Mouse (Mus musculus) lung, postnatal 0 days (tissue): Measurements from ENCODE around the gene Znrf4. TPM values are rescaled to one million over a fixed set of nuclear protein-coding genes. Genes with fewer than 3 reads are reported as not detected.
A peak's percentile ranks its signal among the peaks of the same experiment; 100 is the strongest.

ENCODE experiments used
- ATAC-seq: fragments of 200-750 bp; cut with Nextera tagmentation; 2 replicates; pipeline ENCODE4 v1.8.0; 2017; ENCODE audit warnings: moderate library complexity
- DNase-seq: peaks from one replicate; pipeline ENCODE4 v3.0.0-alpha.2; 2016; ENCODE audit warnings: low spot score
- H3K27ac ChIP-seq: fragments of 300-500 bp; sonication (generic); 2 replicates; pipeline ENCODE4 v1.5.1; 2014; ENCODE audit warnings: antibody characterized with exemption, mild to moderate bottlenecking, low read length, mixed read lengths
- H3K27me3 ChIP-seq: fragments of 300-500 bp; sonication (generic); replicated peaks from 2 replicates; pipeline ENCODE4 v1.6.1; 2014; ENCODE audit warnings: low read length, mixed read lengths; ENCODE audit not compliant: insufficient read depth
- H3K36me3 ChIP-seq: fragments of 300-500 bp; sonication (generic); 2 replicates; pipeline ENCODE4 v1.6.1; 2014; ENCODE audit warnings: low read length, mixed read lengths; ENCODE audit not compliant: insufficient read depth
- H3K4me1 ChIP-seq: fragments of 300-500 bp; sonication (generic); 2 replicates; pipeline ENCODE4 v1.6.1; 2014; ENCODE audit warnings: antibody characterized with exemption, low read depth, low read length, mixed read lengths; ENCODE audit not compliant: insufficient read depth
- H3K4me2 ChIP-seq: fragments of 300-500 bp; sonication (generic); replicated peaks from 2 replicates; pipeline ENCODE4 v1.6.1; 2014; ENCODE audit warnings: low read depth, mild to moderate bottlenecking, low read length, moderate library complexity, mixed read lengths
- H3K4me3 ChIP-seq: fragments of 300-500 bp; sonication (generic); 2 replicates; pipeline ENCODE4 v1.5.1; 2014; ENCODE audit warnings: low read depth, low read length
- H3K9ac ChIP-seq: fragments of 300-500 bp; sonication (generic); replicated peaks from 2 replicates; pipeline ENCODE4 v1.6.1; 2014; ENCODE audit warnings: low read depth, mild to moderate bottlenecking
- H3K9me3 ChIP-seq: fragments of 300-500 bp; sonication (generic); 2 replicates; pipeline ENCODE4 v1.6.1; 2016; ENCODE audit warnings: low read length, mixed read lengths
- CTCF ChIP-seq: IDR thresholded peaks from 2 replicates; pipeline ENCODE4 v1.5.1; 2016; ENCODE audit warnings: antibody characterized with exemption, mild to moderate bottlenecking
- EP300 ChIP-seq: IDR thresholded peaks from 2 replicates; pipeline ENCODE4 v1.6.1; 2016; ENCODE audit warnings: antibody characterized with exemption, mild to moderate bottlenecking, control low read depth
- WGBS: fragments of 180-500 bp; shearing (Covaris S2); extraction: QIAGEN DNeasy Blood & Tissue Kit; methylation state at CpG from one replicate; pipeline ENCODE4 v1.1.7; 2014; 5-methylcytosine and 5-hydroxymethylcytosine counted together
- polyA plus RNA-seq: library from polyadenylated mRNA; unstranded; fragments of >200 nt; fragmentation: Nextera tagmentation; extraction: Ambion mirVana; gene quantifications from 2 replicates; pipeline ENCODE4 v1.2.1, GENCODE M21; 2015

Gene Znrf4
- polyA plus RNA-seq, 1 experiment from 2014 or later: not detected

DNA sequence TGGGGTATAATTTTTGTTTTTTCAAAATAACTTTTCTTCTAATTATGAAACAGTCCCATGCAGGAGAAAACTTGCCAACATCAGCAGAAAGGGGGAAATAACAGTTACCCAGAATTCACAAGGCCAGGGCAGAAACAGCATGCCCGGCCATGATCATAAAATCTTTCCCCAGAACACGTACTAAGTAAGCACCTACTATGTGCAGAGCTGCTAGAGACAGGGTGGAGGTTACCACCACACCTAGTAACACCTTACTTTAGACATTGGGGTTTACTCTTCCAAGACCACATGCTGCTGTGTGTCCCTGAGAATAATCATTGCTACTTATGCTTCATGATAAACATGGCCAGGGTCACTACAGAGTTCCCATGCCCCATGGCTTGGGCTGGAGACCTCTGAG lies 47.9 kb downstream of the Znrf4 start:
- peaks cover 21% of the 10 kb centered on the region; the same call in 1 of the 2 replicates for H3K4me1 ChIP-seq
- TF ChIP-seq CTCF (no peak), EP300 (no peak)
- no peaks in the 10 kb centered on the region for H3K9me3 ChIP-seq
- H3K36me3 ChIP-seq: no peaks in the 10 kb centered on the region
- H3K4me3 ChIP-seq: no peak overlapping the region
- ATAC-seq (no peak), DNase-seq (no peak)
- 80% methylated on average over 2 of the region's 2 CpGs for WGBS
- no peak overlapping the region for H3K4me2 ChIP-seq
- no peaks in the 10 kb centered on the region for H3K27me3 ChIP-seq
- no peak overlapping the region for H3K9ac ChIP-seq
- 0 out of 2 replicates have a peak overlapping the region, but pooled peaks have one; percentile 44 for H3K27ac ChIP-seq

DNA sequence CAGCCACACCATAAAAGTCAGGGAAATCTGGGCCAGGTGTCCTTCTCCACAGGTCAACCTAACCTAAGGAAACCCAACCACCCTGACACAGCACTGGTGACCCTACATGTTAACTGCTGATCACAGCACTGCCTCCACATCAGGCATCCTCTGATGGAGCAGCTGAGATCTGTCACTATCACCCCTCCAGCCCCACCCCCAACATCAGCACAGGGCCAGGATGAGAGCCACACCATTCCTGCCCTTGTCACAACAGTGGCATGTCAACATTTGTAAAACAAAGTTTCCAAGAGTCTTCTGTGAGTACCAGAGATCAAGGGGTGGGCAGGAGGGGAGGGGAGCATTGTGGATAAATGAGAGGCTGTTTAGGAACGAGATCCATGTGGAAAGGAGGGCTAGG lies 48.7 kb downstream of the Znrf4 start:
- 22% methylated on average over 1 of the region's 1 CpGs for WGBS
- DNase-seq (peak; percentile 72), ATAC-seq (peak; percentile 6; the same call in 1 of the 2 replicates)
- H3K36me3 ChIP-seq: no peaks in the 10 kb centered on the region
- peaks cover 21% of the 10 kb centered on the region; the same call in 1 of the 2 replicates for H3K4me1 ChIP-seq
- TF ChIP-seq EP300: peak; percentile 75
- TF ChIP-seq CTCF: no peak
- H3K4me2 ChIP-seq: peak overlapping the region; percentile 92; the same call in 1 of the 2 replicates
- peak overlapping the region; percentile 55 for H3K27ac ChIP-seq
- H3K27me3 ChIP-seq: no peaks in the 10 kb centered on the region
- H3K9ac ChIP-seq: no peak overlapping the region
- H3K9me3 ChIP-seq: no peaks in the 10 kb centered on the region
- H3K4me3 ChIP-seq: no peak overlapping the region

DNA sequence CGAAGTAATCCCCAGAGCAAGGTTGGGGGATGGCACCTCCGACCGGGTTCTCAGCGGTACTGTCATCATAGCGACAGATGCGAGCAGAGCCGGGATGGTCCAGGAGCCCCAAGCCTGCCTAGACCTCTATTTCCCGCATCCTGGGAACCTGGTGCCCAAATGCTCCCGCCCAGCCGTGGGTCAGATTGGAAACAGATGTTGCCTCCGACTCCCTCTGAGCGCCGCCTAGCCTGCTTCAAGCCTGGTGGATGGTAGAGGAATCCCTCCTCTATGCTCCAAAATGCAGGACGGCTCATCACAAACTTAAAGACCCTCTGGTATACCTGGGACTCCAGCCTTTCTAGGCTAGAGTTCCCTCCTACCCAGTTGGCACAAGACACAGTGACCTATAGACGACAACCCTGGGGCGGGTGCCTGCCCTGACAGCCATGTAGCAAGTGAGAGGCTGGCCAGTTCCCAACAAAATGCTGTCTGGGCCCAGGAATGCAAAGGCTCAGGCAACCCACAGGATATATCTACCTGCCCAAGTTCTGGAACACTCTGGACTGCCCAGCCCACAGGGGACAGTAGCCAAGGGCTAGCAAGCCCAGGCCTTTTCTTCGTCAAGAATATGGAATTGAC lies 49.3 kb downstream of the Znrf4 start:
- peak; percentile 6 for ATAC-seq
- TF ChIP-seq EP300: no peak
- peak; percentile 36 for TF ChIP-seq CTCF
- Histone ChIP-seq H3K4me1 (peaks cover 21% of the 10 kb centered on the region; the same call in 1 of the 2 replicates), H3K9ac (no peak overlapping the region), H3K4me3 (peak overlapping the region; percentile 67), H3K27me3 (no peaks in the 10 kb centered on the region), H3K27ac (peak overlapping the region; percentile 55), H3K4me2 (peak overlapping the region; percentile 92), H3K9me3 (no peaks in the 10 kb centered on the region), H3K36me3 (no peaks in the 10 kb centered on the region)
- DNase-seq: no peak
- 6% methylated on average over 17 of the region's 17 CpGs for WGBS

DNA sequence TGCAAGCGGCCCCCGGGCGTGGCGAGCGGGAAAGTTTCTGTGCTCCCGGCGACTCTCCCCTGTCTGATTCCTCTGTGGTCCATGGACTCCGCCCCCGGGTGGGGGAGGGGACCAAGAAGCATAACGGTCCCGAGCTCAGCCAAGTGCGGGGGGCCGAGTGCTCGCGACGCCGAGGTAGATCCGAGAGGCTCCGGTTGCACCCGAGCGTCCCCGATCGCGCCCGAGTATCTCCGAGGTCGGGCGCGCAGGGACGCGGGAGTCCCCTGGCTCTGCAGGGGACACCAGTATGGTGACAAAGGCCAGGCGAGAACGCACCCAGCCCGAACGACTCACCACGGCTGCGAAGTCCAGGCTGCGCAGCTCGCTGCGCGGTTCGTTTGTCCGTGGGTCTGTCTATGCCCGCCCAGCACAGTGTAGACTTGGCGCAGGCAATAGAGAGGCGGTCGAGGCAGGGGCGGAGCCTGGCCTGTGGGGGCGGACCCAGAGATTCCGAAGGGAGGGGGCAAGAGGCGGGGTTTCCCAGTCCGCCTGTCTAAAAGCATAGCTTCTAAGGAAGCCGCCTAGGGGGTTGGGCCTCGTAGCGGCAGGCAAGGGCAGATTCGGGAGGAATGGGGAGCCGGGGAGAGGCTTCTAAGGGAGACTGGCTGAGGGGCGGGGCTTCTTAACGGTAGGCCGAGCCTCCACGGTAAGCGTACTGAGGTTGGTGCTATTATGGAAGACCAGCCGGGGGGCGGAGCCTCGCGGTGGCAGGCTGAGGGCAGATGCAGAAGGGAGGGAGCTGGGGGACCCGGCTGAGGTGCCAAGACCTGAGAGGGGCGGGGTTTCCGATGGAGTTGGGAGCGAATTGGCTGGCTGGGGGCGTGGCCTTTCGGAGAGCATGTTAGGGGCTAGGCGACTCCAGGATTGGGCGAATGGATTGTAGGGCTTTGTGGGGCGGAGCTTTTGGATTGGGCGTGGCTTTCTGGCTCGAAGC lies 50.2 kb downstream of the Znrf4 start:
- Histone ChIP-seq H3K4me1 (peaks cover 21% of the 10 kb centered on the region; the same call in 1 of the 2 replicates), H3K36me3 (no peaks in the 10 kb centered on the region), H3K4me3 (peak overlapping the region; percentile 67), H3K27ac (peak overlapping the region; percentile 55), H3K27me3 (no peaks in the 10 kb centered on the region), H3K4me2 (peak overlapping the region; percentile 92), H3K9ac (peak overlapping the region; percentile 17), H3K9me3 (no peaks in the 10 kb centered on the region)
- peak; percentile 91 for ATAC-seq
- TF ChIP-seq CTCF (no peak), EP300 (peak; percentile 25; the same call in 1 of the 2 replicates)
- peak; percentile 99 for DNase-seq
- under 1% methylated on average over 75 of the region's 77 CpGs for WGBS

Other genes starting within 250 kb of the Znrf4 start
- 3.5 and 4.1 TPM in 2 replicates for gene Ticam1, start 235.6 kb downstream of the Znrf4 start, polyA plus RNA-seq
- 95.3 and 99.3 TPM in 2 replicates for gene Plin3, start 219.6 kb downstream of the Znrf4 start, polyA plus RNA-seq
- not detected in 2 replicates for gene Arrdc5, start 212.1 kb downstream of the Znrf4 start, polyA plus RNA-seq
- gene Uhrf1, start 209.1 kb downstream of the Znrf4 start, polyA plus RNA-seq: 7.0 and 8.4 TPM in 2 replicates
- gene Kdm4b, start 186.4 kb downstream of the Znrf4 start, polyA plus RNA-seq: 19.7 and 22.4 TPM in 2 replicates
- 25.6 and 29.6 TPM in 2 replicates for gene Ptprs, start 35.9 kb downstream of the Znrf4 start, polyA plus RNA-seq
- 3.5 and 3.8 TPM in 2 replicates for gene Gm20219, start 42.0 kb upstream of the Znrf4 start, polyA plus RNA-seq
- gene Safb2, start 72.2 kb upstream of the Znrf4 start, polyA plus RNA-seq: 36.8 and 39.8 TPM in 2 replicates
- gene Safb, start 72.4 kb upstream of the Znrf4 start, polyA plus RNA-seq: 43.4 and 47.1 TPM in 2 replicates
- gene 2410015M20Rik, start 97.3 kb upstream of the Znrf4 start, polyA plus RNA-seq: 201 and 230 TPM in 2 replicates
- gene Rpl36, start 101.0 kb upstream of the Znrf4 start, polyA plus RNA-seq: 1,643 and 1,764 TPM in 2 replicates
- gene Lonp1, start 114.5 kb upstream of the Znrf4 start, polyA plus RNA-seq: 23.4 and 24.2 TPM in 2 replicates
- gene Catsperd, start 115.7 kb upstream of the Znrf4 start, polyA plus RNA-seq: 0.12 and 0.32 TPM in 2 replicates
- 42.6 and 44.8 TPM in 2 replicates for gene Ranbp3, start 160.9 kb upstream of the Znrf4 start, polyA plus RNA-seq
- gene Ndufa11, start 205.3 kb upstream of the Znrf4 start, polyA plus RNA-seq: 380 and 426 TPM in 2 replicates
- 17.2 and 17.5 TPM in 2 replicates for gene Vmac, start 205.6 kb upstream of the Znrf4 start, polyA plus RNA-seq
- gene Nrtn, start 245.1 kb upstream of the Znrf4 start, polyA plus RNA-seq: 10.5 and 10.7 TPM in 2 replicates